Mouse (Mus musculus): ENCODE results near the gene Syt12. TPM values are rescaled to one million over a fixed set of nuclear protein-coding genes. Genes with fewer than 3 reads are reported as not detected.

Gene Syt12
- 10 to 100 TPM in 1 of 4 experiments, 1 to 10 TPM in 3; 4.2 to 13.5 (median 6.1) TPM for total RNA-seq (2022)

GRCm38 (mm10) chr19:4477345-4478189 lies at the start of gene Syt12:
Syt12 (minus strand) TSS chr19:4477447.
- DNase-seq (ENCODE audit: low spot score) = peak; percentile 20

DNA sequence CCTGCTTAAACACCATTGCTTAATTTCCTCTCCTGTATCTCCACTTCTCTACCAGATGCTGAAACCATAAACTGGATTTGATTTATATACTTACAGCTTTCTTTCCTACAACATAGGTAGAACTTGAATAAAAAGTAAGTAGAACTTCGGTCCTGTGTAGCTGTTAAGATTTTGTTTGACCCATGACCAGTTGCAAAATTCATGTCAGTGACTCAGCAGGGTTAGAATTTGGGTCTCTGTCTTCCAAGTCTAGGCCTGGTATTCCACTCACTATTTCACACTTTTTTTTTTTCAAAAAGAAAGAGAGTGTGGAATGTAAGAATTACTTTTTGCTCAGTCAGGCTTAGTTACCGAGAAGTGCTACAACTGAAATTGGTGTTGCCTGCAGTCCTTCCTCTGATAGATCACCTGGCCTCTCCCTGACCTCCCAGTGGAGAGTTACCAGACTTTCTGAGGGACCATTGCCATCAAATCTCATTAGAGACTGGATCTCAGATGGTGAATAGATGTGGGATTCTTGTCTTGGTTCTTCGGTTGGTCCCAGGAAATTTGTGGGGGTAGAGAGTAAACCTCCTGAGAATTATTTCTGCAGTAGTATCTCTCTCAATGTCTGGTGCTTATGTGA lies 44.3 kb upstream of the Syt12 start:
- no peak for DNase-seq (ENCODE audit: low spot score)

GRCm38 (mm10) chr19:4517483-4517882 lies 40.2 kb upstream of the Syt12 start:
- no peak for DNase-seq (ENCODE audit: low spot score)

GRCm38 (mm10) chr19:4516288-4516687 lies 39.0 kb upstream of the Syt12 start:
- DNase-seq (ENCODE audit: low spot score) = no peak

- DNase-seq (ENCODE audit: low spot score) = no peak
Observed at GRCm38 (mm10) chr19:4515746-4516145, 38.5 kb upstream of the Syt12 start.

- no peak for DNase-seq (ENCODE audit: low spot score)
Observed at GRCm38 (mm10) chr19:4513236-4513858, 36.1 kb upstream of the Syt12 start.

DNA sequence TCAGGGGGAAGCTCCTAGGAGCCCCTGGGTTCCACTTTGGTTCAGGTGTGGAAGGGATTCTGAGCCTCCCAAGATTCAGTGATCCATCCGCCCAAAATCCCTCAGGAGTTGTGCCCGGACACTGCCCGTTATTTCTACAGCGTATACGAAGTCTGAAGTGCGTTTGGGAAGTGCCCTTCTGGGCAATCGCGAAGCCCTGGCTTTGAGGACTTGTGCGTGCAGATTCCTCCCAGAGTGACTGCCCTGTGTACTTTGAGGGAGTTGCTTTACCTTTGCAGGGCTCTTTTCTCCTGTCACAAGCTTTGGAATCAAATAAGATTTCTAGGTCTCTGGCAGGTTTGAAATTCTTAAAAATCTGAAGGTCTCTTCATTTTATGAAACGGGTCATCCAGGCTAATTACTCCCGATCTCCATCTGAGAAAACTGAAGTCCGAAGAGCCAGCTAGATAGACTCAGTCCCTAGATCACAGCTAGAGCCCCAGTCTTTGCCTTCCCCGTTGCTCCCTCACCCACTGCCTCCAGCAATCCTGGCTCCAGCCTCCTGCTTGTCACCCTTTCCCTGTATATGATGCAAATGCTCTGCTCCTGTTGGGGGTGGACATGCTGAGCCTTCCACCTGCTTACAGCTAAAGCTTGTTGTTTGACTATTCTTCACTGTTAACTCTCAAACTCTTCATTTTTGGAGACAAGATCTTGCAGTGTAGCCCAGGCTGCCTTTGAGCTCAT lies 34.0 kb upstream of the Syt12 start:
- no peak for DNase-seq (ENCODE audit: low spot score)

GRCm38 (mm10) chr19:4509986-4510963 lies 33.0 kb upstream of the Syt12 start, which contains the start of gene Pcx:
Pcx (plus strand) TSS chr19:4510472.
- DNase-seq (ENCODE audit: low spot score) = peak; percentile 99

DNA sequence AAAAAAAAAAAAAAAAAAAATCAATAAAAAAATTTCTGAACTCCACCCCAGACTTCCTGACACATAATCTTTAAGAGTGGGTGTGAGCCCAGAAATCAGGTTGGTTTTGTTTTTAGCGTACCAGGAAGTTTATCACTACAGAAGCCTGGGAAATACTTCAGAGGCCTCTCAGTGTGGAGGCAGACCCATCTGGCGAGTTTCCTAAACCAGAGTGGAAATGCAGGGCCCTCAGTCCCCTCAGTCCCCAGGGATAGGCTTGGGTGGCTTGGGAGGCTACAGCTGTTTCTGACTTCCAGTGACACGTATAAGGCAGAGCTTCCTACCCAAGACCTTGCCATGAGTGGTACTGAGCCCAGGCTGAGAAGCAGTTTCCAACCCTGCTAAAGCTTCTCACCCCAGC lies 30.5 kb upstream of the Syt12 start:
- DNase-seq (ENCODE audit: low spot score) = no peak

DNA sequence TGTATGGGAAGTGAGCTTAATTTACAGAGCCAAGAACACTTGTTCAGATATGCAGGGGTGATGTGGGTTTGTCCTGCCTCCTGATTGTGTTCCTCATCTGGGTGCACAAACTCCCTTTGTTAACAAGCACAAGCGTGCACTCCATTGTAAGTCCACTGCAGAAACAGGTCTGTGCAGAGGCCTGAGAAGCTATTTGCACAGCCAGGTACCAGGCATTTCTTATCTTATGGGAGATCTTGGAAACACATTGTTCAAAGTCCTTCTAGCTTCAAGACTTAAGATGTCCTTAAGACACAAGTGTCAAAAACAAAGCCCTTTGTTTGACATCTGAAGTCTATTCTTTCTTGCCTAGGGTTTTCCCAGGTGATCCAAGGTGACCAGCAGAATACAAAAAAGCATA lies 27.6 kb upstream of the Syt12 start:
- DNase-seq (ENCODE audit: low spot score) = no peak

DNA sequence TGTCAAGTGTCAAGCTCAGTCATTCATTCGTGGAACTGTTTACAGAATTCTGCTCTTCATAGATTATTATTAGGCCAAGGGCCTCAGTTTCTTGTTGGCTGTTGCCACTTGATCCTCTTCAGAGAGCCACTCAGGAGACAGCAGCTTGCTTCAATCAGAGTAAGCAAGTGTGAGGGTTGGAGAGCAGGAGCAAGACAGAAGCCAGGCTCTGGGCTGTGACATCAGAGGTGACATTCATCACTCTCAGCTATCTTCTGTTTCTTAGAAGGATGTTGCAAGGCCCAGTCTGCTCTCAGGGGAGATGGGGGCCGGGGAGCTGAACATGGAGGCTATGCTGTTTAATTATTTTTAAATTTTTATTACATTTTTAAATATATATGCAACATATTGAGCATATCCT lies 25.5 kb upstream of the Syt12 start:
- no peak for DNase-seq (ENCODE audit: low spot score)

DNA sequence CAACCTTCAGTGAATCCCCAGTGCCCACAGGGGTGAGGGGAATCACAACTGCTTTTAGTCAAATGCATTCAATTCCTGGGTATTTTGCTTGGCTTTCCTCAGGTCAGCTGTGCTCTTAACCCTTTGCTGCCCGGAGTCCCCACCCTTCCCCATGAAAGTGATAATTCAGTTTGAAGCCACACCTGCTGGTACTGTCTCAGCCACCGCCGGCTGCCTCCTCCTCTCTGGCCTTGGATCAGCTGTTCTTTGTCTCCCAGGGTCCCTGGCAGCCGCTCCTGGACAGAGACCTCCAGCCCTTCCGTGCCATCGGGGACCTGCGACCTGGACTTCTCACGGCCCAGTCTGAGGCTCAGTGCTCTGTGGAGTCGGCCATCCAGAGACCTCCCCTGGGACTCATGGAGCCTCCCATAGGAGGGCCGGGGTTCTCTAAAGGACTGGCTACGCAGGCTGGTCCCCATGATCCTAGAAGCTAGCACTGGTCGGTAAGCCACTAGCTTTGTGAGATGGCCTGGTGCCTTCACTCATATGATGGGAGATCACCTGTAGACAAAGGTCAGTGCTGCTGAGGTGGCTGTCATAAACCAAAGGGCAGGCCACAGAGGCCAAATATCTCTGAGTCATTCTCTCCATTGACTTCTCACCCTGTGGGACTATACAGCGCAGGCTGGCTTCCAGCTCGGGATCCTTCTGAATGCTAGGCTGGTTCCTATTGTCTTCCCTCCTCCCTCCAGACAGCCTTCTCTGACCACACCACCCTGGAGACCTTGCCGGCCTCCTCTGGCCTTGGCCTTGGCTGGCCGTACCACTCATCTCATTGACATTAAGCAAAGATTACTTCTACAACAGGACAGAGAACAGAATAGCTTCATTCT lies 21.1 kb upstream of the Syt12 start, which contains the start of gene 2010003K11Rik:
Gene 2010003K11Rik, minus strand, starts transcription at position 522 of the 872 bp plus-strand sequence.
- no peak for DNase-seq (ENCODE audit: low spot score)

GRCm38 (mm10) chr19:4497263-4497973 lies 20.2 kb upstream of the Syt12 start:
- peak; percentile 36 for DNase-seq (ENCODE audit: low spot score)

DNA sequence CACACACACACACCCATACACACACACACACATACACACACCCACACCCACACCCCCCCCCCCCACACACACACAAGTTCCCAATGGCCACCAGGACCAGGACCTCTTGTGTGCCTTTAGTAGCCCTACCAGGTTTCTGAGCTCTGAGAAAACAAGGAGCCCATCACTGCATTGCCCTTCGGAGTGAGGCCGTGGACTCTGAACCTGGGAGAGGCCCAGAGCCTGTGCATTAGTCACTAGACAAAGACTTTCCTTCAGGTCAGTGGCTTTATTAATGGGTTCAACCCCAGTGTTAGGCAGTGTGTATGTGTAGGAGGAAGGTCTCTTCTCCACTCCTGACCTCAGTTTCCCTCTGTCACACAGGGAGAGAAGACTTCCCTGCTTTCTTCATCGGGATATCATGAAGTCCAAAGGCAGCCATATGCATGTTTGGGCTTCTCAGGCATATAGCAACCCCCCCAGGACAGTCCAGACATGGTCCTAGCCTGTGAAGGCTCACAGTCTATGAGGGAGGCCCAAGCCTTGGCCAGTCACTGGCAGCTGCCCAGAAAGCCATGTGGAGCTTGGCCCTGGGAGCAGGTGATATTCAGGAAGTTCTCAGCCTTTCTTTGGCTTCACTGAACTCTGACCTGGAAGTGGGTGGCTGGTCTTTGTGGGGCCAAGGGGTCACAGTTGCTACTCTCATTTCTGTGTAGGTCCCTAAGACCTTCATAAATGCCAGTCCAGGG lies 19.5 kb upstream of the Syt12 start:
- DNase-seq (ENCODE audit: low spot score) = no peak

- no peak for DNase-seq (ENCODE audit: low spot score)
Observed at GRCm38 (mm10) chr19:4495814-4496213, 18.6 kb upstream of the Syt12 start.

DNA sequence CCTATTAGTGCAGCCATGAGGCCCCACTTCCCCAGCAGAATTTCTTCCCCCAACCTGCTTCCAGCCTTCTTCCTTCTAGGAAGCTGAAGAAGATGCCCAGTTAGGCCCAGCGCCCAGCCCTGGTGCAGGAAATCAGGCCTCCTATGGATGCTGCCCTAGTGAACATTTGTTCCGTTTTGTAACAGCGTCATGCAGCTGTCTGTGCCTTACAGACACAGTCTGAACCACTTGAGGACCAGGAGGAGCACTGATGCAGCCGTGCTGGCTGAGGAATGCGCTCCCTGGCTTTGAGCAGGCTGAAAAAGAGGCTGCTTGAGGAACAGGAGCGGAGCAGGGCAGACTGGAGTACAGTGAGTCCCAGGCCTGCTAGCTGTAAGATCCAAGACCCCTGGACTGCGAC lies 17.5 kb upstream of the Syt12 start:
- no peak for DNase-seq (ENCODE audit: low spot score)

DNA sequence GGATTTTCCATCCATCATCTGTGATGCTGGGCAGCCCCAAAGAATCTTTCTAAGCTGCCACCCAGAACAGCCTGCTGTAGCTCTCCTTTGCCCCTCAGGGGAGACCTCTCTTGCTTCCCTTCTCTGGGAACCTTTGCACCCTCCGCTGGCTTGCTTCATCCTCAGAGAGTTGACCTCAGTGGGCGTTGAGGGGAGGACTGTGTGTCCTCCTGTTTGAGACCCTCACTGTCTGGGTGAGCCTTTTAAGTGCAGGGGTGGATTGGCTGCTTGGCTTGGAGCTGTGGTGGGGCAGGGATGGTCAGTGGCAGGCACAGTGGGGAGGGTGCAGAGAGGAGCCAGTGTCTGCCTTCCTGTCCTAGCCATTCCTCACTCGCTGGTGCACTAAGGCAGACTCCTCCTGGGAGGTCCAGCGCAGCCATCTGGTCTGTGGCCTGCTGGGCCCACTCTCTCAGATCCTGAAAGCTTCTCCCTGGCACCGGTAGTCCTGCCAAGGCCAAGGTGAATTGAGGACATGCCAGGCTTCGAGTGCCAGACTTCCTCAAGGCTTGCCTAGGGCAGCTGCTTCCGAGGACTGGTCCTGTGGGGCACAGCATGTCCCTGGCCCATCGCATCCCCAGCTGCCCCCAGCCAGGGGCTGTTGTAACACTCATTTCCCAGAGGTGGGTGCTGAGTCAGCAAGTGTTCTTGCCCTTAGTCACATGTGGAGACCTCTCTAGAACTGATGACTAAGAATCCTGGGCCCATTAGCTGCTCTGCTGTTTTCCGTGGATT lies 15.5 kb upstream of the Syt12 start:
- DNase-seq (ENCODE audit: low spot score) = peak; percentile 46
